Mouse (Mus musculus) E14TG2a.4 (cell line): Measurements from ENCODE around the gene Ggta1.

ENCODE experiments used
- CTCF ChIP-seq: conservative IDR thresholded peaks from 2 replicates; pipeline ENCODE4 v1.5.1; 2014; ENCODE audit warnings: low read length
- NANOG ChIP-seq: IDR thresholded peaks from 2 replicates; pipeline ENCODE4 v1.6.1; 2014; ENCODE audit warnings: borderline replicate concordance, low read length, mixed read lengths
- POU5F1 ChIP-seq: IDR thresholded peaks from 2 replicates; pipeline ENCODE4 v1.6.1; 2014; ENCODE audit warnings: low read length, borderline replicate concordance

DNA sequence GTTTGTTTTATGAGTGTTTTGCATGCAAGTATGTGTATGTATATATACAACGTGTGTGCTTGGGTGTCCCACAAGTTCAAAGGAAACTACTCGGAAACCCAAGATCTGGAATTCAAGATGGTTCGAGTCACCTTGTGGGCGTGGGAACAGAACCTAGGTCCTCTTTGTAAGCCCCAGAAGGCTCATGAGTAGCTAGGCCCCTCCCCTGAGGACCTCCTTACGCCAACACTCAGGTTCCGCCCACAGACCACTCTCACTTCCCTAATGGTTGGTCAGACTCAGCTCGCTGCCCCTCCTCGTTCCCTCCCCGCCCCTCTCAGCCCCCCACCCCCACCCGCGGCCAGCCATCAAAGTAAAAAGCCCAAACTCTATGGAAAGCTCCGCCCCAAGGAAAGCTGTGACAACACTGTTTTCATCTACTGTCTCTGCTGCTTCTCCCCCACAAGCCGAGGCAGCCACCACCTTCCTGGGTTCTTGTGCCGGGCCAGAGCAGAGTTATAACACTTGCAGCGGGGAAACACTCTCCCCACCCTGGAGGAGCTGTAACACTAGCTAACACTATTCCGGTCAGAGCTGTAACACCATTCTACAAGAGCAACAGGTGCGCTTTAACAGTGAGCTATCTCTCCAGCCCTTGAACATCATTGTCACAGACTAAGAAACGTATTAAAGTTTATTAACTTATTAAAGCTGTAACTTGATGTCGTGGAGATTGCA is 499 bp upstream of the Ggta1 start:
- TF ChIP-seq CTCF: no peak
- TF ChIP-seq POU5F1: no peak
- TF ChIP-seq NANOG: no peak
